ENCODE assay signal across 9 mouse cellular contexts in the genomic region with DNA sequence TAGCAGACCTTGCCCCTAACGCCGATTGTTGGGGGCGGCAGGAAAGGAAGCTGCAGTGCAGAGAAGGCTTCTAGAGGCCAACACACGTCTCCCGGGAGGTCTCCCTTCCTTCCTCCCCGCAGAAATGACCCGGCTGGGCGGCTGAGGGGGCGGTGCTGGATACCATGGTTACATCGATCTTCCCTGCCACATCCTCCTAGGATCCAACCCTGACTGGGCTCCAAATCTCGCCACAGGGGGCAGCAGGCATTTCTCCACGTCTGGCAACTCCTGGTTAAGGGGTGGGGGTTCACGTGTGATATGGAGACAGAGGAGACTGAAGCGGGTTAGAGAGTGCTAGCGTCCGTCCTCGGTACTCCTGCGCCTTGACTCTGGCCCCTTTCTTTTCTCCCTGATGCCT. TPM values are rescaled to one million over a fixed set of nuclear protein-coding genes. Genes with fewer than 3 reads are reported as not detected.
A peak's percentile ranks its signal among the peaks of the same experiment; 100 is the strongest.
DNase-seq lines count a peak whose midpoint lies in the region; ATAC-seq and TF ChIP-seq lines count a peak whose summit lies in the region.
"Had no signal": no experiment of that assay in that cellular context is flagged by ENCODE, and none has a peak within 500 bp of the region (broad histone marks: within the 10 kb centered on the region; RNA-seq: fewer than 3 reads in every experiment).

No protein-coding gene starts in this region.

- WGBS in embryonic facial prominence, embryonic 15.5 days, result 3% methylated on average over 18 of the region's 18 CpGs
- WGBS in liver, adult 2 months, result 8% methylated on average over 18 of the region's 18 CpGs
- 12% methylated on average over 18 of the region's 18 CpGs for WGBS in olfactory bulb, adult 2 months

- no peaks in the 10 kb centered on the region for H3K79me2 ChIP-seq in liver, adult 2 months (ENCODE audit: control insufficient read depth, insufficient read depth, low read length)

- intact Hi-C loops in heart, postnatal 10 days (cut with DNase I), result loop anchor here (10.0 kb wide), 1 partner anchor 286 kb away; no protein-coding TSS in a partner anchor

- no peaks in the 10 kb centered on the region for H3K9me3 ChIP-seq in embryonic facial prominence, embryonic 15.5 days (replicated peaks)

- H3K36me3 ChIP-seq in embryonic facial prominence, embryonic 15.5 days, result no peaks in the 10 kb centered on the region
- no peaks in the 10 kb centered on the region for H3K36me3 ChIP-seq in liver, adult 2 months (ENCODE audit: control insufficient read depth, insufficient read depth, low read length)

- no peak overlapping the region for H3K27ac ChIP-seq in embryonic facial prominence, embryonic 15.5 days (replicated peaks)
- H3K27ac ChIP-seq in liver, adult 2 months (replicated peaks; ENCODE audit: insufficient read depth, low read depth, low read length), result no peak overlapping the region
- no peak overlapping the region for H3K27ac ChIP-seq in olfactory bulb, adult 2 months (ENCODE audit: insufficient read depth, low read depth, low read length)
- H3K27ac ChIP-seq: macrophage had no signal

- no peak for ATAC-seq in embryonic facial prominence, embryonic 15.5 days (ENCODE audit: insufficient number of reproducible peaks, low FRiP score, low TSS enrichment, low read depth)

- TF ChIP-seq CTCF in liver, adult 2 months (IDR thresholded peaks at IDR 0.05; ENCODE audit: low read depth, low read length), result peak; percentile 30; the same call in 1 of the 2 replicates
- TF ChIP-seq CTCF in olfactory bulb, adult 2 months (IDR thresholded peaks at IDR 0.05; ENCODE audit: insufficient read depth, low read depth, low read length), result peak; percentile 23; the same call in 1 of the 2 replicates

- peaks cover 90% of the 10 kb centered on the region for H3K27me3 ChIP-seq in embryonic facial prominence, embryonic 15.5 days
- peaks cover 10% of the 10 kb centered on the region for H3K27me3 ChIP-seq in liver, adult 2 months (ENCODE audit: control insufficient read depth, insufficient read depth, low read length)

- peaks cover 31% of the 10 kb centered on the region for H3K4me1 ChIP-seq in embryonic facial prominence, embryonic 15.5 days
- peaks cover 5% of the 10 kb centered on the region for H3K4me1 ChIP-seq in liver, adult 2 months (ENCODE audit: control insufficient read depth, insufficient read depth, low read length)
- peaks cover 40% of the 10 kb centered on the region for H3K4me1 ChIP-seq in olfactory bulb, adult 2 months (ENCODE audit: control insufficient read depth, insufficient read depth, low read length)

- H3K9ac ChIP-seq in embryonic facial prominence, embryonic 15.5 days, result 0 out of 2 replicates have a peak overlapping the region, but pooled peaks have one; percentile 6
- H3K9ac ChIP-seq in liver, adult 2 months (ENCODE audit: low read depth, low read length), result no peak overlapping the region

- TF ChIP-seq POLR2A in liver, adult 2 months (IDR thresholded peaks at IDR 0.05; ENCODE audit: extremely low read depth, insufficient read depth, low read length), result no peak
- TF ChIP-seq POLR2A in olfactory bulb, adult 2 months (IDR thresholded peaks at IDR 0.05; ENCODE audit: insufficient read depth, low read depth, low read length), result no peak

- peak overlapping the region; percentile 7; the same call in 1 of the 2 replicates for H3K4me3 ChIP-seq in embryonic facial prominence, embryonic 15.5 days (replicated peaks)
- H3K4me3 ChIP-seq in liver, adult 2 months (ENCODE audit: insufficient read depth, low read depth, low read length), result no peak overlapping the region
- no peak overlapping the region for H3K4me3 ChIP-seq in olfactory bulb, adult 2 months (ENCODE audit: insufficient read depth, low read depth, low read length)

- H3K4me2 ChIP-seq in embryonic facial prominence, embryonic 15.5 days (replicated peaks), result peak overlapping the region; percentile 37

- peak; percentile 79 to 84 for DNase-seq in right cerebral cortex, postnatal 10 days (ENCODE audit: low spot score in 2 of 2)
- DNase-seq in right cerebral cortex, adult 2 months (ENCODE audit: low spot score in 2 of 2), result no peak
- peak; percentile 61 to 71 for DNase-seq in heart, postnatal 10 days
- DNase-seq in liver, adult 2 months (ENCODE audit: extremely low read depth, low read depth, low spot score), result no peak
- DNase-seq in urinary bladder, postnatal 4 days (ENCODE audit: low spot score in 2 of 2), result no peak
- no peak for DNase-seq in adrenal gland, adult 18-20 months (ENCODE audit: low spot score in 2 of 2)

RNA-seq across cellular contexts. Expression of a gene that starts 5.2 kb away (rescaled TPM):
- polyA plus RNA-seq in embryonic facial prominence, embryonic 15.5 days (2015; fragmentation: Nextera tagmentation; extraction: Ambion mirVana), result not detected in 2 replicates
- total RNA-seq in heart, postnatal 10 days (2021), result not detected
- total RNA-seq in liver, adult 2 months (2014; rRNA removed), result not detected in 2 replicates
- polyA plus RNA-seq in liver, adult 2 months (2012; rRNA removed), result not detected in 2 replicates
- polyA plus RNA-seq in olfactory bulb, adult 2 months (2012; ENCODE audit: insufficient read depth, insufficient read length, low replicate concordance, missing spikeins), result not detected in 2 replicates
- total RNA-seq in adrenal gland, adult 18-20 months (2021), result not detected
- polyA plus RNA-seq: macrophage had no signal

RNA-seq across cellular contexts. Expression of a gene that starts 6.2 kb away (rescaled TPM):
- 0.87 and 1.00 TPM in 2 replicates for polyA plus RNA-seq in embryonic facial prominence, embryonic 15.5 days (2015; fragmentation: Nextera tagmentation; extraction: Ambion mirVana)
- under 1 TPM; 0.22 to 0.26 TPM for total RNA-seq in heart, postnatal 10 days (2021)
- not detected in 2 replicates for total RNA-seq in liver, adult 2 months (2014; rRNA removed)
- not detected in 2 replicates for polyA plus RNA-seq in liver, adult 2 months (2012; rRNA removed)
- not detected in 2 replicates for polyA plus RNA-seq in olfactory bulb, adult 2 months (2012; ENCODE audit: insufficient read depth, insufficient read length, low replicate concordance, missing spikeins)
- not detected for total RNA-seq in adrenal gland, adult 18-20 months (2021)
- polyA plus RNA-seq: macrophage had no signal

RNA-seq across cellular contexts. Expression of a gene that starts 37.7 kb away (rescaled TPM):
- polyA plus RNA-seq in embryonic facial prominence, embryonic 15.5 days (2015; fragmentation: Nextera tagmentation; extraction: Ambion mirVana), result 200 and 215 TPM in 2 replicates
- total RNA-seq in heart, postnatal 10 days (2021), result 10 to 100 TPM; 20.2 to 20.5 TPM
- total RNA-seq in liver, adult 2 months (2014; rRNA removed), result 8.9 and 14.6 TPM in 2 replicates
- polyA plus RNA-seq in liver, adult 2 months (2012; rRNA removed), result 13.9 and 14.1 TPM in 2 replicates
- not detected in 2 replicates for polyA plus RNA-seq in olfactory bulb, adult 2 months (2012; ENCODE audit: insufficient read depth, insufficient read length, low replicate concordance, missing spikeins)
- 10 to 100 TPM; 13.7 to 13.9 TPM for total RNA-seq in adrenal gland, adult 18-20 months (2021)

RNA-seq across cellular contexts. Expression of a gene that starts 43.8 kb away (rescaled TPM):
- polyA plus RNA-seq in embryonic facial prominence, embryonic 15.5 days (2015; fragmentation: Nextera tagmentation; extraction: Ambion mirVana), result 123 TPM in 2 replicates
- total RNA-seq in heart, postnatal 10 days (2021), result 1,000 to 10,000 TPM; 1,297 to 1,510 TPM
- total RNA-seq in liver, adult 2 months (2014; rRNA removed), result 218 and 239 TPM in 2 replicates
- 106 and 124 TPM in 2 replicates for polyA plus RNA-seq in liver, adult 2 months (2012; rRNA removed)
- 248 TPM in 1 of 2 replicates, not detected in the other for polyA plus RNA-seq in olfactory bulb, adult 2 months (2012; ENCODE audit: insufficient read depth, insufficient read length, low replicate concordance, missing spikeins)
- total RNA-seq in adrenal gland, adult 18-20 months (2021), result 100 to 1,000 TPM; 527 to 755 TPM

RNA-seq across cellular contexts. Expression of a gene that starts 43.9 kb away (rescaled TPM):
- polyA plus RNA-seq in embryonic facial prominence, embryonic 15.5 days (2015; fragmentation: Nextera tagmentation; extraction: Ambion mirVana), result 128 and 140 TPM in 2 replicates
- total RNA-seq in heart, postnatal 10 days (2021), result 1,000 to 10,000 TPM; 1,544 to 1,693 TPM
- 252 and 270 TPM in 2 replicates for total RNA-seq in liver, adult 2 months (2014; rRNA removed)
- polyA plus RNA-seq in liver, adult 2 months (2012; rRNA removed), result 137 and 138 TPM in 2 replicates
- polyA plus RNA-seq in olfactory bulb, adult 2 months (2012; ENCODE audit: insufficient read depth, insufficient read length, low replicate concordance, missing spikeins), result not detected in 2 replicates
- total RNA-seq in adrenal gland, adult 18-20 months (2021), result 1,000 to 10,000 TPM in 1 of 2 experiments, 100 to 1,000 TPM in 1; 969 to 1,652 TPM

Comparison
In these comparisons a context has a peak if more than half of its experiments do, and no peak if none do; other contexts are left out.
1. DNase-seq: peak in right cerebral cortex, postnatal 10 days (2 of 2) and heart, postnatal 10 days (2 of 2); none in right cerebral cortex, adult 2 months (0 of 2), liver, adult 2 months (single experiment), urinary bladder, postnatal 4 days (0 of 2) and adrenal gland, adult 18-20 months (0 of 2).